15 mouse cellular contexts compared by ENCODE assay signal in the genomic region with DNA sequence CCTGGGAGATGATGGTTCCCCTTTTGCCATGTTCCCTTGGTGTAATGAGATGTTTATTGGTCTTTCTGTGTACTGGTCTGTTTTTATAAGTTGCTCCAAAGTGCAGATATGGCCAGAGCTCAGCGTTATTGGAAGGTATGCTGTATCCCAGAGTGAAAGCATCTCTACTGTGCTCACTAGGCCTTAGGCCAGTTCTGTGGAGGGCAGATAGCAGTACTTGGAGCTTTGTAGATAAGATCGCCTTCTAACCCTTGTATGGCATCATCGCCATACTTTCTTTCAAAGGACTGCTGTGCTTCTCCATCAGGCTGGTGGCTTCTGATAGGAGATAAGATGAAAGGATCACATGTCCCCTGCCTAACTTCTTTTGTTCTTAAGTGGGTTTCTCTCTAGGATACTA.
"Had no signal": no experiment of that assay in that cellular context is flagged by ENCODE, and none has a peak within 500 bp of the region (broad histone marks: within the 10 kb centered on the region; RNA-seq: fewer than 3 reads in every experiment).

No protein-coding gene starts in this region.

- H3K4me2 ChIP-seq: liver, embryonic 15.5 days; lung, embryonic 14.5 days; midbrain, embryonic 12.5 days; midbrain, embryonic 15.5 days; neural tube, embryonic 12.5 days; stomach, embryonic 15.5 days had no signal

- H3K27me3 ChIP-seq: liver, embryonic 15.5 days; megakaryocyte, embryonic 14.5 days; midbrain, embryonic 12.5 days; midbrain, embryonic 15.5 days; neural tube, embryonic 12.5 days; stomach, embryonic 15.5 days had no signal

- H3K4me1 ChIP-seq: liver, embryonic 15.5 days; megakaryocyte, embryonic 14.5 days; midbrain, embryonic 12.5 days; midbrain, embryonic 15.5 days; neural tube, embryonic 12.5 days; stomach, embryonic 15.5 days had no signal

- H3K27ac ChIP-seq: liver, embryonic 15.5 days; midbrain, embryonic 12.5 days; midbrain, embryonic 15.5 days; neural tube, embryonic 12.5 days; stomach, embryonic 15.5 days; stomach, postnatal 0 days had no signal

- H3K36me3 ChIP-seq: liver, embryonic 15.5 days; midbrain, embryonic 12.5 days; midbrain, embryonic 15.5 days; neural tube, embryonic 12.5 days; stomach, embryonic 15.5 days had no signal

- H3K9me3 ChIP-seq: liver, embryonic 15.5 days; midbrain, embryonic 12.5 days; midbrain, embryonic 15.5 days; neural tube, embryonic 12.5 days; stomach, embryonic 15.5 days had no signal

- H3K9ac ChIP-seq: liver, embryonic 15.5 days; lung, embryonic 14.5 days; midbrain, embryonic 12.5 days; midbrain, embryonic 15.5 days; neural tube, embryonic 12.5 days; stomach, embryonic 15.5 days had no signal

- DNase-seq: lung, adult 18-20 months; lung, embryonic 14.5 days; lung, postnatal 10 days; lung, postnatal 4 days; right cerebral cortex, postnatal 14 days; thymus, adult 2 months; thymus, postnatal 25 days; thymus, postnatal 4 days had no signal

- ATAC-seq: midbrain, embryonic 15.5 days had no signal

- H3K4me3 ChIP-seq: liver, embryonic 15.5 days; megakaryocyte, embryonic 14.5 days; midbrain, embryonic 12.5 days; midbrain, embryonic 15.5 days; neural tube, embryonic 12.5 days; stomach, embryonic 15.5 days had no signal
